Mouse (Mus musculus): ENCODE measurements around the gene Pigp.
A peak's percentile ranks its signal among the peaks of the same experiment; 100 is the strongest.

Gene Pigp

GRCm38 (mm10) chr16:94371301-94371931 lies at the start of gene Pigp:
Pigp (minus strand) TSS chr16:94371842.
- peak; percentile 81 to 82 for DNase-seq

- peak in 1 of 2 experiments; percentile 25 for DNase-seq
Observed at GRCm38 (mm10) chr16:94420498-94420897, 48.9 kb upstream of the Pigp start.

GRCm38 (mm10) chr16:94414151-94414550 lies 42.5 kb upstream of the Pigp start:
- DNase-seq = no peak

GRCm38 (mm10) chr16:94412760-94413159 lies 41.1 kb upstream of the Pigp start:
- no peak for DNase-seq

GRCm38 (mm10) chr16:94412198-94412597 lies 40.6 kb upstream of the Pigp start:
- DNase-seq = no peak

GRCm38 (mm10) chr16:94411287-94411686 lies 39.6 kb upstream of the Pigp start:
- DNase-seq = no peak

GRCm38 (mm10) chr16:94402185-94402584 lies 30.5 kb upstream of the Pigp start:
- peak; percentile 40 to 72 for DNase-seq

GRCm38 (mm10) chr16:94401636-94402035 lies 30.0 kb upstream of the Pigp start:
- DNase-seq = no peak

- DNase-seq = no peak
Observed at GRCm38 (mm10) chr16:94399141-94399540, 27.5 kb upstream of the Pigp start.

- no peak for DNase-seq
Observed at GRCm38 (mm10) chr16:94396641-94397040, 25.0 kb upstream of the Pigp start.

- peak; percentile 38 to 62 for DNase-seq
Observed at GRCm38 (mm10) chr16:94395051-94395450, 23.4 kb upstream of the Pigp start.

- DNase-seq = no peak
Observed at GRCm38 (mm10) chr16:94392299-94392698, 20.7 kb upstream of the Pigp start.

GRCm38 (mm10) chr16:94387690-94388089 lies 16.0 kb upstream of the Pigp start:
- DNase-seq = no peak

- DNase-seq = no peak
Observed at GRCm38 (mm10) chr16:94383277-94383676, 11.6 kb upstream of the Pigp start.

GRCm38 (mm10) chr16:94379386-94379785 lies 7.7 kb upstream of the Pigp start:
- no peak for DNase-seq

- no peak for DNase-seq
Observed at GRCm38 (mm10) chr16:94370915-94371300, 734 bp downstream of the Pigp start.

GRCm38 (mm10) chr16:94370173-94370914 lies 1.3 kb downstream of the Pigp start, which contains the start of gene Ttc3:
Ttc3 (plus strand) TSS chr16:94370618.
- DNase-seq = peak; percentile 99

- peak in 1 of 2 experiments; percentile 60 for DNase-seq
Observed at GRCm38 (mm10) chr16:94369596-94370172, 2.0 kb downstream of the Pigp start.

GRCm38 (mm10) chr16:94365435-94365834 lies 6.2 kb downstream of the Pigp start:
- no peak for DNase-seq

- DNase-seq = no peak
Observed at GRCm38 (mm10) chr16:94363814-94364213, 7.8 kb downstream of the Pigp start.

GRCm38 (mm10) chr16:94362174-94362873 lies 9.3 kb downstream of the Pigp start:
- DNase-seq = peak; percentile 53 to 73

- DNase-seq = no peak
Observed at GRCm38 (mm10) chr16:94360578-94361350, 10.9 kb downstream of the Pigp start.

Data from cerebellum, postnatal 25 days (tissue).